ENCODE assay signal across 8 mouse cellular contexts in the genomic region with DNA sequence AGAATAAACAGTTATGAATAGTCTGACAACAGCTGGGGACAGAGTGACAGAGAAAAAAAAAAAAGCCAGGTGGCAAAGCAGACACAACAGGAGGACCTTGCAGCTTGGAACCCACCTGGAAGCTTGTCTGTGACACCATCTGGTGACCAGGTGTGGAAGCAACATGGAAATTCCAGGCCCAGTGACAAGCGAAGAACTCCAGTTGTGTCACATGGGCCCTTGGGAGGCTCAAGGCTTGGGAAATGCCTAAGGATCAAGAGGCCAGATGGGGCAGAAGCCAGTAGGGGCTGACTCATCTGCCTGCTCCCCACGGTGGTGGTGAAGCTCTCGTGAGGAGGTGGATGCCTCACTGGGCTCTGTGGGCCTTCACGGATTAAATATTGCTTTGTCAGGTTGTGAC. TPM values are rescaled to one million over a fixed set of nuclear protein-coding genes. Genes with fewer than 3 reads are reported as not detected.
A peak's percentile ranks its signal among the peaks of the same experiment; 100 is the strongest.
DNase-seq lines count a peak whose midpoint lies in the region; ATAC-seq lines count a peak whose summit lies in the region.

No protein-coding gene starts in this region.

- no peak for ATAC-seq in heart, embryonic 13.5 days (ENCODE audit: extremely low read depth, insufficient number of reproducible peaks, low FRiP score, low TSS enrichment)
- ATAC-seq in monocyte, adult 5-6 weeks (replicated peaks; ENCODE audit: insufficient number of reproducible peaks, low FRiP score, low TSS enrichment, poor library complexity, severe bottlenecking), result no peak
- ATAC-seq in cerebellum, adult (ENCODE audit: insufficient number of reproducible peaks, low FRiP score, low TSS enrichment), result no peak

- peaks cover 75% of the 10 kb centered on the region for H3K4me1 ChIP-seq in heart, embryonic 13.5 days
- H3K4me1 ChIP-seq in limb, embryonic 10.5 days, result peaks cover 62% of the 10 kb centered on the region

- no peaks in the 10 kb centered on the region for H3K27me3 ChIP-seq in heart, embryonic 13.5 days (replicated peaks)
- no peaks in the 10 kb centered on the region for H3K27me3 ChIP-seq in limb, embryonic 10.5 days (ENCODE audit: low read depth, poor library complexity, severe bottlenecking)

- H3K4me3 ChIP-seq in heart, embryonic 13.5 days, result no peak overlapping the region
- H3K4me3 ChIP-seq in limb, embryonic 10.5 days, result no peak overlapping the region

- peak overlapping the region; percentile 82 for H3K27ac ChIP-seq in heart, embryonic 13.5 days (replicated peaks)
- H3K27ac ChIP-seq in limb, embryonic 10.5 days, result 0 out of 2 replicates have a peak overlapping the region, but pooled peaks have one; percentile 42

- intact Hi-C loops in heart, postnatal 36 days (cut with DNase I), result loop anchor here (5.0 kb wide), 1 partner anchor 83 kb away; no protein-coding TSS in a partner anchor

- H3K36me3 ChIP-seq in heart, embryonic 13.5 days, result no peaks in the 10 kb centered on the region
- H3K36me3 ChIP-seq in limb, embryonic 10.5 days, result no peaks in the 10 kb centered on the region

- no peaks in the 10 kb centered on the region for H3K9me3 ChIP-seq in heart, embryonic 13.5 days
- no peaks in the 10 kb centered on the region for H3K9me3 ChIP-seq in limb, embryonic 10.5 days (replicated peaks)

- 38% methylated on average over 4 of the region's 4 CpGs for WGBS in heart, embryonic 13.5 days
- 44% methylated on average over 4 of the region's 4 CpGs for WGBS in limb, embryonic 10.5 days

- no peak overlapping the region for H3K4me2 ChIP-seq in heart, embryonic 13.5 days

- H3K9ac ChIP-seq in heart, embryonic 13.5 days, result peak overlapping the region; percentile 28; the same call in 1 of the 2 replicates

- no peak for DNase-seq in heart, postnatal 36 days
- peak; percentile 65 for DNase-seq in 3T3-L1 (ENCODE audit: low read depth, low spot score)
- peak; percentile 45 for DNase-seq in adrenal gland, postnatal 25 days
- DNase-seq in limb, embryonic 10.5 days (ENCODE audit: low spot score), result peak; percentile 51
- no peak for DNase-seq in kidney, postnatal 10 days

RNA-seq across cellular contexts. Expression of gene Plpp1, which starts 45.7 kb away (rescaled TPM):
- polyA plus RNA-seq in heart, embryonic 13.5 days (2015; fragmentation: Nextera tagmentation; extraction: Ambion mirVana), result 49.9 and 54.1 TPM in 2 replicates
- total RNA-seq in heart, postnatal 36 days (2021), result 10 to 100 TPM; 54.6 to 63.8 TPM
- total RNA-seq in adrenal gland, postnatal 25 days (2021), result 225 and 226 TPM in 2 replicates
- polyA plus RNA-seq in limb, embryonic 10.5 days (2016; fragmentation: Nextera tagmentation; extraction: Ambion mirVana), result 17.6 and 22.5 TPM in 2 replicates
- total RNA-seq in monocyte, adult 5-6 weeks (2017), result 1.6 to 1.8 TPM in 2 of 3 replicates, not detected in the other

Comparison
In these comparisons a context has a peak if more than half of its experiments do, and no peak if none do; other contexts are left out.
1. DNase-seq: peak in 3T3-L1 (single experiment), adrenal gland, postnatal 25 days (single experiment) and limb, embryonic 10.5 days (single experiment); none in heart, postnatal 36 days (0 of 2) and kidney, postnatal 10 days (single experiment).
2. RNA of gene Plpp1, which starts 45.7 kb away (total RNA-seq): 225 to 226 TPM in adrenal gland, postnatal 25 days and 54.6 to 63.8 TPM in heart, postnatal 36 days; 1.6 to 1.8 TPM in monocyte, adult 5-6 weeks; every median in the first group is over 10 times any median in the second.